Mouse (Mus musculus): ENCODE measurements around the gene Syt5. TPM values are rescaled to one million over a fixed set of nuclear protein-coding genes. Genes with fewer than 3 reads are reported as not detected.
A peak's percentile ranks its signal among the peaks of the same experiment; 100 is the strongest.
"Not testable (repeated sequence)": the region's sequence is repeated elsewhere in the genome, so short reads cannot be mapped to it uniquely, and the experiment has no call there.

Syt5 gene
- under 1 TPM; 0.39 to 0.86 TPM for total RNA-seq (2021)
- 0.79 and 2.4 TPM in 2 replicates for polyA plus RNA-seq (2012; rRNA removed)
- long read RNA-seq, result 0 reads

DNA sequence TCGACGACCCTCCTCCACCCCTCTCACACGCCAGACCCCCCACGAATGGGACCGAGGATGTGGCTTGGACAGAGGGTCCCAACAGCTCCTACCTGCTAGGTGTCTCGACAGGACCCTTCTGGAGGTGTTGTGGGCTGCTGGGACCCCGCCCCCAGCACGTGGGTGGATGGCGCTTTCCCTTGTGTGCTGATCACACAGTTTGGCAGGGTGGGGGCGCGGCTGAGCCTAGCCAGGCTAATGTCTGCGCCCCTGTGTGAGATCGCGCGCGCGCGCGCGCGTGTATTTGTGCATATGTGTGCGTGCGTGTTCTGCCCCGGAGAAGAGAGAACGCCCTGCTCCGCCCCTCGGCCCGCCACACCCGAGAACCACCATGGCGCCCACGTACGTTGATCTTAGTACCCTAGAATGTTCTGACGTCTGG is at the start of gene Syt5:
Gene Syt5, minus strand, starts transcription at position 321 of the 421 bp plus-strand sequence.
- Histone ChIP-seq H3K9ac (ENCODE audit: low read depth, low read length) (no peak within 1 kb of the TSS), H3K27ac (no peak within 1 kb of the TSS), H3K4me3 (no peak within 1 kb of the TSS), H3K79me2 (replicated peaks; ENCODE audit: control insufficient read depth, insufficient read depth, low read length) (no peaks in the 10 kb centered on the region), H3K36me3 (ENCODE audit: control insufficient read depth, insufficient read depth, low read length) (no peaks in the 10 kb centered on the region), H3K27me3 (ENCODE audit: control insufficient read depth, insufficient read depth, low read length) (0 out of 2 replicates have a peak, but pooled peaks cover 1% of the 10 kb centered on the region), H3K4me1 (ENCODE audit: control insufficient read depth, insufficient read depth, low read length) (no peaks in the 10 kb centered on the region)
- 6% methylated on average over 33 of the region's 33 CpGs for WGBS
- TF ChIP-seq CTCF (IDR thresholded peaks at IDR 0.05) (no peak), EP300 (IDR thresholded peaks at IDR 0.05; ENCODE audit: insufficient read depth, low read depth, low read length) (no peak), POLR2A (IDR thresholded peaks at IDR 0.05; ENCODE audit: insufficient read depth, low read depth, low read length) (no peak)
- intact Hi-C loops (cut with DNase I), result no loop called here
- no peak for DNase-seq

DNA sequence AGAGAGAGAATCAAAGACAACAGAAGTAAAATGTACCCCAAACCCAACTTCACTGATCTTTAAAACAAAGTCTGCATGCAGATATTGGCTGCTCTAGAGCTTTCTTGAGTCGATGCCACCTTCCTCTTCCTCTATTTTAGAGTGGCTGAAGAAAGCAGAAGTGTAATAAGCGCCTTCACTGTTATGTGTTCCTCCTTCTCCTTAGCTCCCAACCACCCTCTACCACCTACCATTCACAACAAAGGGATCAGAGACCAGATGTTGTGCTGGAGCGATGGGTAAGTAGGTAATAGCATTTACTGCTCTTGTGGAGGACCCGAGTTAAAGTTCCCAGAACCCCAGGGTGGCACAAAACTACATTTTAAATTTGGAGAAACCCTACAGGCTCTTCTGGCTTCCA is 49.7 kb upstream of the Syt5 start:
- intact Hi-C loops (cut with DNase I); H3K9ac ChIP-seq (ENCODE audit: low read depth, low read length); H3K27ac ChIP-seq; H3K36me3 ChIP-seq (ENCODE audit: control insufficient read depth, insufficient read depth, low read length); H3K79me2 ChIP-seq (replicated peaks; ENCODE audit: control insufficient read depth, insufficient read depth, low read length); H3K4me3 ChIP-seq; H3K27me3 ChIP-seq (ENCODE audit: control insufficient read depth, insufficient read depth, low read length); DNase-seq; H3K4me1 ChIP-seq (ENCODE audit: control insufficient read depth, insufficient read depth, low read length): not testable (repeated sequence)
- 57% methylated on average over 4 of the region's 4 CpGs for WGBS

DNA sequence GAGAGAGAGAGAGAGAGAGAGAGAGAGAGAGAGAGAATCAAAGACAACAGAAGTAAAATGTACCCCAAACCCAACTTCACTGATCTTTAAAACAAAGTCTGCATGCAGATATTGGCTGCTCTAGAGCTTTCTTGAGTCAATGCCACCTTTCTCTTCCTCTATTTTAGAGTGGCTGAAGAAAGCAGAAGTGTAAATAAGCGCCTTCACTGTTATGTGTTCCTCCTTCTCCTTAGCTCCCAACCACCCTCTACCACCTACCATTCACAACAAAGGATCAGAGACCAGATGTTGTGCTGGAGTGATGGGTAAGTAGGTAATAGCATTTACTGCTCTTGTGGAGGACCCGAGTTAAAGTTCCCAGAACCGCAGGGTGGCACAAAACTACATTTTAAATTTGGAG is 34.1 kb upstream of the Syt5 start:
- intact Hi-C loops (cut with DNase I); H3K9ac ChIP-seq (ENCODE audit: low read depth, low read length); H3K4me1 ChIP-seq (ENCODE audit: control insufficient read depth, insufficient read depth, low read length); H3K27ac ChIP-seq; H3K4me3 ChIP-seq; DNase-seq; H3K36me3 ChIP-seq (ENCODE audit: control insufficient read depth, insufficient read depth, low read length); H3K79me2 ChIP-seq (replicated peaks; ENCODE audit: control insufficient read depth, insufficient read depth, low read length); H3K27me3 ChIP-seq (ENCODE audit: control insufficient read depth, insufficient read depth, low read length): not testable (repeated sequence)
- 66% methylated on average over 3 of the region's 3 CpGs for WGBS

DNA sequence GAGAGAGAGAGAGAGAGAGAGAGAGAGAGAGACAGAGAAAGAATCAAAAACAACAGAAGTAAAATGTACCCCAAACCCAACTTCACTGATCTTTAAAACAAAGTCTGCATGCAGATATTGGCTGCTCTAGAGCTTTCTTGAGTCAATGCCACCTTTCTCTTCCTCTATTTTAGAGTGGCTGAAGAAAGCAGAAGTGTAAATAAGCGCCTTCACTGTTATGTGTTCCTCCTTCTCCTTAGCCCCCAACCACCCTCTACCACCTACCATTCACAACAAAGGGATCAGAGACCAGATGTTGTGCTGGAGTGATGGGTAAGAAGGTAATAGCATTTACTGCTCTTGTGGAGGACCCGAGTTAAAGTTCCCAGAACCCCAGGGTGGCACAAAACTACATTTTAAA is 25.0 kb upstream of the Syt5 start:
- H3K4me3 ChIP-seq, result not testable (repeated sequence)
- WGBS, result 59% methylated on average over 2 of the region's 2 CpGs

DNA sequence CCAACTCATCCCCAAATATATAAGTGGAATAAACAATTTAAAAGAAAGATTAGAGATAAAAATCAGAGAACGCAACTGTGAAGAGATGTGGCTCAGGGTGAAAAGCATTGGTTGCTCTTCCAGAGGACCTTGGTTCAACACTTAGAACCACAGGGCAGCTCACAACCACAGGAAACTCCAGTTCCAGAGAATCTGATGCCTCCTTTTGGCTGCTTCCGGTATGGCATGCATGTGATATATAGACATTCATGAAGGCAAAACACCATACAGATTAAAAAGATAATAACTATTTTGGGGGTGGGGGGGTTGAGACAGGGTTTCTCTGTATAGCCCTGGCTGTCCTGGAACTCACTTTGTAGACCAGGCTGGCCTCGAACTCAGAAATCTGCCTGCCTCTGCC is 15.3 kb upstream of the Syt5 start:
- no peak for DNase-seq
- no peak overlapping the region for H3K9ac ChIP-seq (ENCODE audit: low read depth, low read length)
- intact Hi-C loops (cut with DNase I), result no loop called here

More for the DNA sequence above, 25.0 kb upstream of the Syt5 start:
- H3K9ac ChIP-seq (ENCODE audit: low read depth, low read length); H3K27ac ChIP-seq; H3K27me3 ChIP-seq (ENCODE audit: control insufficient read depth, insufficient read depth, low read length); intact Hi-C loops (cut with DNase I); DNase-seq; H3K36me3 ChIP-seq (ENCODE audit: control insufficient read depth, insufficient read depth, low read length); H3K79me2 ChIP-seq (replicated peaks; ENCODE audit: control insufficient read depth, insufficient read depth, low read length); H3K4me1 ChIP-seq (ENCODE audit: control insufficient read depth, insufficient read depth, low read length): not testable (repeated sequence)

DNA sequence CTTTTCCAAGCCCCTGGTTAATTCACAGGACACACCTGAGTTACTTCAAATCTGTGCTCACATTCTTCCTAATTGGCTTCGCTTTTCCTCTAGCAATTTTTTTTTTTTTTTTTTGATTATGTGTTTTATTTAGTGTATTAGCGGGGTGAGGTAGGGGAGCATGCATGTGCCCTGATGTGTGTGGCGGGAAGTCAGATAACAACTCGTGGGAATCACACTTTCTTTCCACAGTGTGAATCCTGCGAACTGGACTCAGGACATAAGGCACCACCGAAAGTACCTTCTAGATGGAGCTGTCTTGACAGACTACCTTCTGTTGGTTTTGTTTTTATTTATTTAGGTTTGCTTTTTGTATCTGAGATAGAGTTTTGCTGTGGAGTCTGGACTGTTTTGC is 9.8 kb upstream of the Syt5 start:
- Histone ChIP-seq H3K4me3 (no peak overlapping the region), H3K9ac (ENCODE audit: low read depth, low read length) (no peak overlapping the region), H3K79me2 (replicated peaks; ENCODE audit: control insufficient read depth, insufficient read depth, low read length) (no peaks in the 10 kb centered on the region), H3K27ac (no peak overlapping the region), H3K36me3 (ENCODE audit: control insufficient read depth, insufficient read depth, low read length) (no peaks in the 10 kb centered on the region), H3K4me1 (ENCODE audit: control insufficient read depth, insufficient read depth, low read length) (no peaks in the 10 kb centered on the region; the same call in 1 of the 2 replicates), H3K27me3 (ENCODE audit: control insufficient read depth, insufficient read depth, low read length) (no peaks in the 10 kb centered on the region)
- WGBS, result 55% methylated on average over 6 of the region's 6 CpGs
- TF ChIP-seq CTCF (IDR thresholded peaks at IDR 0.05) (no peak), EP300 (IDR thresholded peaks at IDR 0.05; ENCODE audit: insufficient read depth, low read depth, low read length) (no peak), POLR2A (IDR thresholded peaks at IDR 0.05; ENCODE audit: insufficient read depth, low read depth, low read length) (no peak)
- intact Hi-C loops (cut with DNase I), result loop anchor here (2.0 kb wide), 2 partner anchors 250 to 384 kb away; no protein-coding TSS in a partner anchor
- no peak for DNase-seq

More for the DNA sequence above, 15.3 kb upstream of the Syt5 start:
- H3K79me2 ChIP-seq (replicated peaks; ENCODE audit: control insufficient read depth, insufficient read depth, low read length), result no peaks in the 10 kb centered on the region
- H3K4me1 ChIP-seq (ENCODE audit: control insufficient read depth, insufficient read depth, low read length), result no peaks in the 10 kb centered on the region
- H3K27ac ChIP-seq, result no peak overlapping the region
- WGBS, result 83% methylated on average over 3 of the region's 3 CpGs
- 0 out of 2 replicates have a peak, but pooled peaks have one; percentile 5 for TF ChIP-seq CTCF (IDR thresholded peaks at IDR 0.05)
- no peak for TF ChIP-seq EP300 (IDR thresholded peaks at IDR 0.05; ENCODE audit: insufficient read depth, low read depth, low read length)
- TF ChIP-seq POLR2A (IDR thresholded peaks at IDR 0.05; ENCODE audit: insufficient read depth, low read depth, low read length), result no peak
- H3K4me3 ChIP-seq, result no peak overlapping the region
- no peaks in the 10 kb centered on the region for H3K36me3 ChIP-seq (ENCODE audit: control insufficient read depth, insufficient read depth, low read length)
- H3K27me3 ChIP-seq (ENCODE audit: control insufficient read depth, insufficient read depth, low read length), result no peaks in the 10 kb centered on the region

Data from heart, adult 2 months (tissue).